Comparison of ENCODE assay signal across 11 mouse cellular contexts in genomic region chr9:94278657-94279585, GRCm38 (mm10).
DNase-seq lines count a peak whose midpoint lies in the region; ATAC-seq and TF ChIP-seq lines count a peak whose summit lies in the region.
"Had no signal": no experiment of that assay in that cellular context is flagged by ENCODE, and none has a peak within 500 bp of the region (broad histone marks: within the 10 kb centered on the region; RNA-seq: fewer than 3 reads in every experiment).

No protein-coding gene starts in this region.

- no peak for DNase-seq in neural tube, embryonic 10.5 days (ENCODE audit: extremely low spot score, low spot score)
- DNase-seq in forebrain, embryonic 14.5 days (ENCODE audit: low spot score), result peak; percentile 80
- peak; percentile 30 for DNase-seq in left cerebral cortex, adult 11 months (ENCODE audit: low spot score)
- DNase-seq in heart, adult 2 months, result no peak
- no peak for DNase-seq in urinary bladder, postnatal 25 days (ENCODE audit: low spot score)
- no peak for DNase-seq in gastrocnemius, postnatal 10 days
- DNase-seq in adrenal gland, postnatal 4 days (ENCODE audit: low spot score in 2 of 2), result no peak
- DNase-seq: gastrocnemius, postnatal 36 days had no signal

- TF ChIP-seq POLR2A in heart, adult 2 months (IDR thresholded peaks at IDR 0.05; ENCODE audit: insufficient read depth, low read depth, low read length), result no peak

- TF ChIP-seq CTCF in heart, adult 2 months (IDR thresholded peaks at IDR 0.05), result no peak

- no peaks in the 10 kb centered on the region for H3K27me3 ChIP-seq in neural tube, embryonic 15.5 days (replicated peaks)
- H3K27me3 ChIP-seq in forebrain, embryonic 14.5 days (replicated peaks; ENCODE audit: control insufficient read depth, insufficient read depth, low read length), result no peaks in the 10 kb centered on the region
- H3K27me3 ChIP-seq in heart, adult 2 months (ENCODE audit: control insufficient read depth, insufficient read depth, low read length), result no peaks in the 10 kb centered on the region
- H3K27me3 ChIP-seq: lung, embryonic 15.5 days had no signal

- no peak overlapping the region for H3K9ac ChIP-seq in neural tube, embryonic 15.5 days (replicated peaks)
- no peak overlapping the region for H3K9ac ChIP-seq in forebrain, embryonic 14.5 days (ENCODE audit: low read length)
- H3K9ac ChIP-seq in heart, adult 2 months (ENCODE audit: low read depth, low read length), result no peak overlapping the region
- H3K9ac ChIP-seq: lung, embryonic 15.5 days had no signal

- WGBS in neural tube, embryonic 15.5 days, result 84% methylated on average over 4 of the region's 4 CpGs
- 86% methylated on average over 4 of the region's 4 CpGs for WGBS in forebrain, embryonic 14.5 days
- 73% methylated on average over 4 of the region's 4 CpGs for WGBS in heart, adult 2 months

- TF ChIP-seq EP300 in heart, adult 2 months (IDR thresholded peaks at IDR 0.05; ENCODE audit: insufficient read depth, low read depth, low read length), result no peak

- no peaks in the 10 kb centered on the region for H3K36me3 ChIP-seq in neural tube, embryonic 15.5 days
- H3K36me3 ChIP-seq in forebrain, embryonic 14.5 days (ENCODE audit: control insufficient read depth, insufficient read depth, low read length), result no peaks in the 10 kb centered on the region
- H3K36me3 ChIP-seq in heart, adult 2 months (ENCODE audit: control insufficient read depth, insufficient read depth, low read length), result no peaks in the 10 kb centered on the region
- H3K36me3 ChIP-seq: lung, embryonic 15.5 days had no signal

- H3K9me3 ChIP-seq in neural tube, embryonic 15.5 days (replicated peaks), result no peaks in the 10 kb centered on the region
- no peaks in the 10 kb centered on the region for H3K9me3 ChIP-seq in forebrain, embryonic 14.5 days (replicated peaks; ENCODE audit: control insufficient read depth, low read length)
- H3K9me3 ChIP-seq: lung, embryonic 15.5 days had no signal

- H3K79me2 ChIP-seq in heart, adult 2 months (replicated peaks; ENCODE audit: control insufficient read depth, insufficient read depth, low read length), result no peaks in the 10 kb centered on the region

- ATAC-seq in neural tube, embryonic 15.5 days (ENCODE audit: low FRiP score), result 0 out of 2 replicates have a peak, but pooled peaks have one; percentile 17
- ATAC-seq in forebrain, embryonic 14.5 days, result peak; percentile 81; the same call in 1 of the 2 replicates
- ATAC-seq: intestine, postnatal 0 days had no signal

- no peak overlapping the region for H3K4me3 ChIP-seq in neural tube, embryonic 15.5 days (replicated peaks)
- no peak overlapping the region for H3K4me3 ChIP-seq in forebrain, embryonic 14.5 days (ENCODE audit: low read depth, low read length)
- no peak overlapping the region for H3K4me3 ChIP-seq in heart, adult 2 months
- H3K4me3 ChIP-seq: lung, embryonic 15.5 days had no signal

- H3K4me1 ChIP-seq in neural tube, embryonic 15.5 days, result no peaks in the 10 kb centered on the region
- H3K4me1 ChIP-seq in forebrain, embryonic 14.5 days (ENCODE audit: control insufficient read depth, insufficient read depth, low read length), result no peaks in the 10 kb centered on the region; the same call in 1 of the 2 replicates
- H3K4me1 ChIP-seq in heart, adult 2 months (ENCODE audit: control insufficient read depth, insufficient read depth, low read length), result no peaks in the 10 kb centered on the region
- H3K4me1 ChIP-seq: lung, embryonic 15.5 days had no signal

- H3K4me2 ChIP-seq in neural tube, embryonic 15.5 days, result no peak overlapping the region
- no peak overlapping the region for H3K4me2 ChIP-seq in forebrain, embryonic 14.5 days (ENCODE audit: low read length)
- H3K4me2 ChIP-seq: lung, embryonic 15.5 days had no signal

- no peak overlapping the region for H3K27ac ChIP-seq in neural tube, embryonic 15.5 days (replicated peaks)
- H3K27ac ChIP-seq in forebrain, embryonic 14.5 days (ENCODE audit: low read depth, low read length), result no peak overlapping the region
- no peak overlapping the region for H3K27ac ChIP-seq in heart, adult 2 months
- H3K27ac ChIP-seq: lung, embryonic 15.5 days had no signal

- intact Hi-C loops in heart, adult 2 months (cut with DNase I), result no loop called here

Comparison
In these comparisons a context has a peak if more than half of its experiments do, and no peak if none do; other contexts are left out.
1. DNase-seq: peak in forebrain, embryonic 14.5 days (single experiment) and left cerebral cortex, adult 11 months (single experiment); none in neural tube, embryonic 10.5 days (single experiment), heart, adult 2 months (0 of 2), urinary bladder, postnatal 25 days (single experiment), gastrocnemius, postnatal 10 days (single experiment) and adrenal gland, postnatal 4 days (0 of 2).